Mouse (Mus musculus) G1E (cell line): Measurements from ENCODE around the gene Mark2. TPM values are rescaled to one million over a fixed set of nuclear protein-coding genes. Genes with fewer than 3 reads are reported as not detected.

ENCODE experiments used
- ATAC-seq: 2 replicates; pipeline ENCODE4 v1.8.0; 2016; ENCODE audit warnings: mild to moderate bottlenecking; ENCODE audit not compliant: insufficient number of reproducible peaks, poor library complexity, low FRiP score, severe bottlenecking; ENCODE audit errors: extremely low read depth
- DNase-seq: peaks from one replicate; pipeline ENCODE4 v3.0.0; 2012; ENCODE audit warnings: low spot score
- H3K27me3 ChIP-seq: 2 replicates; pipeline ENCODE4 v1.6.1; 2012; ENCODE audit warnings: mild to moderate bottlenecking, low read length, inconsistent platforms; ENCODE audit not compliant: insufficient read depth
- H3K36me3 ChIP-seq: replicated peaks from 2 replicates; pipeline ENCODE3; 2012; ENCODE audit warnings: mild to moderate bottlenecking, inconsistent platforms
- H3K4me1 ChIP-seq: 2 replicates; pipeline ENCODE4 v1.6.1; 2012; ENCODE audit warnings: low read depth, low read length, inconsistent platforms, mixed read lengths; ENCODE audit not compliant: insufficient read depth
- H3K4me3 ChIP-seq: 2 replicates; pipeline ENCODE4 v1.5.1; 2012; ENCODE audit warnings: low read depth, mild to moderate bottlenecking, inconsistent platforms, low read length, moderate library complexity, mixed read lengths
- H3K9me3 ChIP-seq: replicated peaks from 2 replicates; pipeline ENCODE4 v1.6.1; 2012; ENCODE audit warnings: inconsistent platforms
- CTCF ChIP-seq: IDR thresholded peaks from 2 replicates; pipeline ENCODE4 v1.5.1; 2012; ENCODE audit warnings: low read depth, low read length, inconsistent platforms, mixed read lengths
- GATA1 ChIP-seq: IDR thresholded peaks from 2 replicates; pipeline ENCODE4 v1.6.1; 2012; ENCODE audit warnings: borderline replicate concordance, low read length, inconsistent platforms, mixed read lengths
- GATA2 ChIP-seq: IDR thresholded peaks from 2 replicates; pipeline ENCODE4 v1.6.1; 2012; ENCODE audit warnings: low read depth, low read length, inconsistent platforms, borderline replicate concordance
- POLR2AphosphoS5 ChIP-seq: IDR thresholded peaks from 2 replicates; pipeline ENCODE4 v1.6.1; 2012; ENCODE audit warnings: low read depth, low read length, inconsistent platforms; ENCODE audit not compliant: insufficient replicate concordance
- TAL1 ChIP-seq: conservative IDR thresholded peaks from 2 replicates; pipeline ENCODE4 v1.6.1; 2012; ENCODE audit warnings: low read depth, low read length, inconsistent platforms, mixed read lengths
- polyA plus RNA-seq: library from polyadenylated mRNA; stranded (reverse); fragments of >175 nt; gene quantifications from 2 replicates; pipeline ENCODE4 v1.2.3, GENCODE M21; 2012
- total RNA-seq, 2 experiments: library from RNA; stranded (forward) in 1 of 2; stranded (reverse) in 1 of 2; fragments of 200-1000 nt in 1 of 2; fragments of >200 nt in 1 of 2; fragmentation: Nextera tagmentation in 1 of 2; gene quantifications; 2 replicates each; pipeline ENCODE4 v1.2.3; 2014 to 2017

The Mark2 gene
- total and polyA plus RNA-seq, 3 experiments, result 22.0 to 297 (median 182) TPM

DNA sequence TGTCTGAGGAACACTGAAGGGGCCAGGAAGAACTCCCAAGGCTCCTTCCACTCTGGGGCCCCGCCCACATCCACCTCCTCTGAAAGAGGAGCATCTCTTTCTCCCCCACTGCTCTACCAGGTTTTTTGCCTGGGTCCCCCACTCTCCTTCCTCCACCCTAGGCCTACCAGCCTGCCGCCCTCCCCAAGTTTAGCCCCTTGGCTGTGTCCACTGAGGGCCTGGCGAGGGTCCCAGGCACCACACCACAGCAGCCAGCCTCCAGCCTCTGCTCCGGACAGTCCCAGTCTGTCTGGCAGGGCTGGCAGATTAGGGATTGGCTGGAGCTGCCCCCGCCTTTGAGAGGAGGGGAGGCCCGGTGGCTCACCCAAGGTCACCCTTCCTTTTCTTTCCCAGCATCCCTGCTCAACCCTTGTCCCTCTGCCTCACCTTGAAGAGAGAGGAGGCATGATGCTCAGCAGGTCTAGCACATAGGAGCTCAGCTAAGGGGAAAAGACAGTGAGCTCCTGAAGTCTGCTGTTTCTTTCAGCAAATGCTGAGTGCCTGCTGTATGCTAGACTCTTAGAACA is 76.8 kb downstream of the Mark2 start:
- peaks cover 7% of the 10 kb centered on the region; the same call in 1 of the 2 replicates for H3K9me3 ChIP-seq
- ATAC-seq (no peak), DNase-seq (no peak)
- H3K36me3 ChIP-seq, result peaks cover 4% of the 10 kb centered on the region
- H3K4me3 ChIP-seq, result no peak overlapping the region
- peaks cover 59% of the 10 kb centered on the region for H3K4me1 ChIP-seq
- H3K27me3 ChIP-seq, result peaks cover 38% of the 10 kb centered on the region
- TF ChIP-seq TAL1, result no peak
- no peak for TF ChIP-seq GATA2
- no peak for TF ChIP-seq POLR2AphosphoS5
- TF ChIP-seq CTCF, result no peak
- TF ChIP-seq GATA1, result no peak

DNA sequence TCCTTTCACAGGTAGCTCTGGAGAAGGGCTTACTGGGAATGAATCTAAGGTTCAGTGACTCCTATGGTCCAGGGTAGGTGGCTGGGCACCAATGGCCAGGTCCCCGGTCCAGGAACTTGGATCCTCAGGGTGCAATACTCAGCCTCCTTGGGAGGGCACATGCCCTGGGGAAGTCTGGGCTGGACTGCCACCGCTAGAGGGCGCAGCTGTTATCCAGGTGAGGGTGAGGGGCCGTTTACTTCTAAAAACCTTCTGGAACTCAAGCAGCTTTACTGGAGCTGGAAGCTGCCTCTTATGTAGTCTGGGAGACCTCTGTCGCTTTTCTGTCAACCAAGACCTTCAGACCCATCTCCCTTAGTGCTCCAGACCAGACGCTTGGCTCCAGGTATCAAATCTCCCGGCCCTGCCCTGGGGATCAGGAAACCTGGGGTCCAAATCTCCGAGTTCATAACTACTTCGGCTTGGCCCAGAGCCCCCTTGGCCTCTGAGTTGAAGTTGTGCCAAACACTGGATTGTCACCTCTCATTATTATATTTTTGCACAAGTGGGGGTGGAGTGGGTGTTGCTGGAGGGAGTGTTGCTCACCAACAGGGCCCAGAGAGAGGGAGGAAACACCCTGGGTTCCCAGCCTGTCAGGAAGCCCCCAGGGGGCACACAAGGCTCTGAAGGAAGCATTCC is 77.4 kb downstream of the Mark2 start:
- Histone ChIP-seq H3K4me3 (no peak overlapping the region), H3K27me3 (peaks cover 35% of the 10 kb centered on the region), H3K9me3 (peaks cover 7% of the 10 kb centered on the region; the same call in 1 of the 2 replicates), H3K36me3 (no peaks in the 10 kb centered on the region), H3K4me1 (peaks cover 53% of the 10 kb centered on the region)
- no peak for ATAC-seq
- TF ChIP-seq POLR2AphosphoS5 (no peak), GATA1 (no peak), TAL1 (no peak), GATA2 (no peak), CTCF (peak; percentile 90)
- DNase-seq, result peak; percentile 66

DNA sequence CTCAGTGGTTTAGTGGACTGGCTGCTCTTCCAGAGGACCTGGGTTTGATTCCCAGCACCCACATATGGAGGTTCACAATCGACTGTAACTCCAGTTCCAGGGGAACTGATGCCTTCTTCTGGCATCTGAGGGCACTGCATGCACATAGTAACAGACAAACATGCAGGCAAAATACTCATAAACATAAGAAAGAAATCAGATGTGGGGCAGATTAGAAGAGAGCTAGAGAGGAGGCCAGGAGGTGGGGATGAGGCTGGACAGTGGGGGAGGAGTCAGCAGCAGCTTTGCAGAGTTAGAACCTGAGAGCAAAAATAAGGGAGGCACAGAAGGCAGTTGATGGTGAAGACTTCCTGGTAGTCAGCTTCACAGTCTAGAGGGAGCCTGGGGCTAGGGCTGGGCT is 79.1 kb downstream of the Mark2 start:
- peaks cover 41% of the 10 kb centered on the region for H3K4me1 ChIP-seq
- no peak for DNase-seq
- ATAC-seq, result no peak
- no peak for TF ChIP-seq TAL1
- no peak for TF ChIP-seq GATA1
- TF ChIP-seq CTCF, result no peak
- peaks cover 7% of the 10 kb centered on the region; the same call in 1 of the 2 replicates for H3K9me3 ChIP-seq
- peaks cover 41% of the 10 kb centered on the region for H3K27me3 ChIP-seq
- no peaks in the 10 kb centered on the region for H3K36me3 ChIP-seq
- H3K4me3 ChIP-seq, result no peak overlapping the region

DNA sequence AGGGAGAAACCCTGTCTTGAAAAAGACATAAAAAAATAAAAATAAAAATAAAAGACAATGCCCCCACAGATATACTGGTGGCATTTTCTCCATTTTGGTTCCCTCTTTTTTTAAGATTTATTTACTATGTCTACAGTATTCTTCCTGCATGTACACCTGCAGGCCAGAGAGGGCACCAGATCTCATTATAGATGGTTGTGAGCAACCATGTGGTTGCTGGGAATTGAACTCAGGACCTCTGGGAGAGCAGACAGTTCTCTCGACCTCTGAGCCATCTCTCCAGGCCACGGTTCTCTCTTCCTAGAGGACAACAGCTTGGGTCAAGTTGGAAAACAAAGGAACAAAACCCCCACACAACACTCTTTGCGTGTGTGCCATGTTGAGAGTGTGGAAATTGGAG is 79.7 kb downstream of the Mark2 start:
- Histone ChIP-seq H3K4me3 (no peak overlapping the region), H3K9me3 (peaks cover 7% of the 10 kb centered on the region; the same call in 1 of the 2 replicates), H3K36me3 (no peaks in the 10 kb centered on the region), H3K4me1 (peaks cover 35% of the 10 kb centered on the region), H3K27me3 (peaks cover 41% of the 10 kb centered on the region)
- ATAC-seq (no peak), DNase-seq (no peak)
- TF ChIP-seq TAL1, result no peak
- TF ChIP-seq CTCF, result no peak
- no peak for TF ChIP-seq GATA2
- TF ChIP-seq POLR2AphosphoS5, result no peak
- no peak for TF ChIP-seq GATA1

DNA sequence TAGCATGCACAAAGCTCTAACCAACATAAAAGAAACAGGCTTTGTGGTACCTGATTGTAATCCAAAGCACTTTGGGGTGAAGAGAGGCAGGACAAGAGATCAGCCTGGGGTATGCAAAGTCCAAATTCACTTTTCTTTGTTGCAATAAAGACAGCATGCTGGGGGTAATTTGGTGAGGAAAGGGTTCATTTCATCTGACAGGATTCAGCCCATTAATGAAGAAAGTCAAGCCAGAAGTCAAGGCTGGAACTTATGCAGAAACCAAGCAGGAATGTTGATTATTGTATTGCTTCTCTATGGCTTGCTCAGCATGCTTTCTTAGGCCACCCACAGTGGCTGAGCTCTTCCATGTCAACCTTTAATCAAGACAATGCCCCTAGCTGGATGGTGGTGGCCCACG is 80.2 kb downstream of the Mark2 start:
- DNase-seq (no peak), ATAC-seq (no peak)
- H3K4me1 ChIP-seq, result peaks cover 30% of the 10 kb centered on the region
- no peaks in the 10 kb centered on the region for H3K36me3 ChIP-seq
- H3K4me3 ChIP-seq, result no peak overlapping the region
- H3K27me3 ChIP-seq, result peaks cover 46% of the 10 kb centered on the region
- no peak for TF ChIP-seq GATA2
- no peak for TF ChIP-seq TAL1
- no peak for TF ChIP-seq GATA1
- no peak for TF ChIP-seq CTCF
- no peak for TF ChIP-seq POLR2AphosphoS5
- peaks cover 7% of the 10 kb centered on the region; the same call in 1 of the 2 replicates for H3K9me3 ChIP-seq

DNA sequence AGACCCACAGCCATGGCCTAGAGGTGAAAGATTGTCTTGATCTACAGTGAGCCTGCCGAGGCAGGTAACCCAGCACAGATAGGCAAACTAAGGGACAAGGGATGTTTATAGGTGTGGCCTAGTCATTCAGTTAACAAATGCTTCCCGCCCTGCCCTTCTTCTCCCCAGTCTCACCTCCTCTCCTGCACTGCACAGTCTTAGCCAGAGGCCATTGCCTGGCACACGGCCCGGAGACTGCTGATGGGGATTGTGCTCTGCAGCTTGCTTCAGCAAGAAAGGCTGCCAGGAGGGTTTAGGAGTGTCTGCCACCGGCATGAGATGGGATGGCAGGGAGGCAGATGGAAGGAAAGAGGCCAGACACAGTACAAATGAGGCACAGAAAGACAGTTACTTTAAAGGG is 83.8 kb downstream of the Mark2 start:
- H3K4me3 ChIP-seq, result no peak overlapping the region
- no peaks in the 10 kb centered on the region for H3K36me3 ChIP-seq
- peaks cover 44% of the 10 kb centered on the region for H3K27me3 ChIP-seq
- peaks cover 7% of the 10 kb centered on the region; the same call in 1 of the 2 replicates for H3K9me3 ChIP-seq
- TF ChIP-seq POLR2AphosphoS5 (no peak), CTCF (no peak), GATA1 (no peak), GATA2 (no peak), TAL1 (no peak)
- H3K4me1 ChIP-seq, result peaks cover 3% of the 10 kb centered on the region; the same call in 1 of the 2 replicates
- ATAC-seq (no peak), DNase-seq (no peak)

DNA sequence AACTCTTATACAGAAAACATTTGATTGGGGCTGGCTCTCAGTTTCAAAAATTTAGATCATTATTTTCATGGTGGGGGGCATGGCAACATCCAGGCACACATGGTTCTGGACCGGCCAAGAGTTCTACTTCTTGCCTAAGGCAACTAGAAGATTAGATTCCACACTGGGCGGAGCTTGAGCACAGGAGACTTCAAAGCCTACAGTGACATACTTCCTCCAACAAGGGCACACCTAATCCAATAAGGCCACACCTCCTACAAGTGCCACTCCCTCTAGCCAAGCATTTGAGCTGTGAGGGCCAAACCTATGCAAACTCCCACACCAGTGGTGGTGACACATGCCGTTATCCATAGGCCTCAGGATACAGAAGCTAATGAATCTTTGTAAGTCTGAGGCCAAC is 95.6 kb downstream of the Mark2 start:
- H3K9me3 ChIP-seq, result no peaks in the 10 kb centered on the region
- DNase-seq (no peak), ATAC-seq (no peak)
- TF ChIP-seq GATA2 (no peak), POLR2AphosphoS5 (no peak)
- no peak overlapping the region for H3K4me3 ChIP-seq
- H3K4me1 ChIP-seq, result peaks cover 9% of the 10 kb centered on the region
- peaks cover 28% of the 10 kb centered on the region for H3K27me3 ChIP-seq
- no peaks in the 10 kb centered on the region for H3K36me3 ChIP-seq
